Mouse (Mus musculus): ENCODE results near the gene Clec1a. TPM values are rescaled to one million over a fixed set of nuclear protein-coding genes. Genes with fewer than 3 reads are reported as not detected.

The Clec1a gene
- polyA plus RNA-seq, 2 experiments, result 1.3 to 2.5 TPM

GRCm38 (mm10) chr6:129380454-129380853 is 71.3 kb downstream of the Clec1a start:
- no peak overlapping the region for H3K9ac ChIP-seq (ENCODE audit: low read depth, low read length, severe bottlenecking)
- no peaks in the 10 kb centered on the region for H3K27me3 ChIP-seq (ENCODE audit: control insufficient read depth, insufficient read depth, low read length)
- DNase-seq (ENCODE audit: low spot score), result no peak
- H3K4me1 ChIP-seq (ENCODE audit: control insufficient read depth, insufficient read depth, low read length), result no peaks in the 10 kb centered on the region
- no peaks in the 10 kb centered on the region for H3K36me3 ChIP-seq (ENCODE audit: control insufficient read depth, insufficient read depth, low read length)
- WGBS, result 60% methylated on average over 4 of the region's 4 CpGs
- no peak overlapping the region for H3K4me2 ChIP-seq (replicated peaks; ENCODE audit: low read depth, low read length, severe bottlenecking)
- TF ChIP-seq POLR2A (IDR thresholded peaks at IDR 0.05; ENCODE audit: borderline replicate concordance, extremely low read depth, insufficient read depth, insufficient read length), result no peak
- no peaks in the 10 kb centered on the region for H3K9me3 ChIP-seq (ENCODE audit: control insufficient read depth, low read length)
- H3K27ac ChIP-seq (replicated peaks; ENCODE audit: low read depth, low read length), result no peak overlapping the region
- H3K4me3 ChIP-seq (replicated peaks; ENCODE audit: low read length), result no peak overlapping the region
- no peak for ATAC-seq (ENCODE audit: low FRiP score, low read depth)

DNA sequence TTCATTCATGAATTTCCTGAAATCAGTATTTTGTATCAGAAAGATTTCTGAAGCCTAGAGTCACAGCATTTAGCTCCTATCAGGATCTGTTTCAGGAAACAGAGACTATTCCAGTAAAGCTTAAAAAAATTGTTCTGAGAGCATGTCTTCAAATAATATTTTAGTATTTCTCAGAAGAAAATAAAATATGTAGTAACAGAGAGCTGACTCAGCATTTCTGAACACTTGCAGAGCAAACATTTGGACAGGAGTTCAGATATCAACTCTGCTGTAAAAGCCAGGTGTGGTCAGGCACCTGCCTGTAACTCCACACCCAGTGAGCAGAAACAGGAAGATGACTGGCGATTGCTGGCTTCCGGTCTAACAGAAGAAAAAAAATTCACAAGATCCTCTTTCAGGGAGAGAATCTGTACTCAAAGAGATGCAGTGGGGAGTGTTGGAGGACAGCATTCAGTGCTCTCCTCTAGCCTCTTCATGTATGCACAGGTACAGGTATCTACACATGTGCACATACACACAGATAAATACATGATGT is 76.8 kb downstream of the Clec1a start:
- WGBS, result 75% methylated on average over 2 of the region's 2 CpGs
- Histone ChIP-seq H3K4me1 (ENCODE audit: control insufficient read depth, insufficient read depth, low read length) (no peaks in the 10 kb centered on the region), H3K27me3 (ENCODE audit: control insufficient read depth, insufficient read depth, low read length) (no peaks in the 10 kb centered on the region), H3K9me3 (ENCODE audit: control insufficient read depth, low read length) (no peaks in the 10 kb centered on the region), H3K9ac (ENCODE audit: low read depth, low read length, severe bottlenecking) (no peak overlapping the region), H3K36me3 (ENCODE audit: control insufficient read depth, insufficient read depth, low read length) (no peaks in the 10 kb centered on the region), H3K27ac (replicated peaks; ENCODE audit: low read depth, low read length) (no peak overlapping the region), H3K4me2 (replicated peaks; ENCODE audit: low read depth, low read length, severe bottlenecking) (no peak overlapping the region), H3K4me3 (replicated peaks; ENCODE audit: low read length) (no peak overlapping the region)
- no peak for ATAC-seq (ENCODE audit: low FRiP score, low read depth)
- no peak for TF ChIP-seq POLR2A (IDR thresholded peaks at IDR 0.05; ENCODE audit: borderline replicate concordance, extremely low read depth, insufficient read depth, insufficient read length)
- no peak for DNase-seq (ENCODE audit: low spot score)

Other genes with a start within 250 kb of the Clec1a start
- gene Cd69, start 176.6 kb downstream of the Clec1a start, polyA plus RNA-seq (2012; rRNA removed), result 0.13 and 0.17 TPM in 2 replicates
- gene Cd69, start 176.6 kb downstream of the Clec1a start, polyA plus RNA-seq (2014; fragmentation: Nextera tagmentation; extraction: Ambion mirVana), result 0.39 and 0.46 TPM in 2 replicates
- not detected in 2 replicates for gene 4922502D21Rik, start 120.2 kb downstream of the Clec1a start, polyA plus RNA-seq (2012; rRNA removed)
- gene 4922502D21Rik, start 120.2 kb downstream of the Clec1a start, polyA plus RNA-seq (2014; fragmentation: Nextera tagmentation; extraction: Ambion mirVana), result not detected in 2 replicates
- 0.69 and 1.1 TPM in 2 replicates for gene Clec12a, start 109.3 kb downstream of the Clec1a start, polyA plus RNA-seq (2012; rRNA removed)
- 1.5 and 1.9 TPM in 2 replicates for gene Clec12a, start 109.3 kb downstream of the Clec1a start, polyA plus RNA-seq (2014; fragmentation: Nextera tagmentation; extraction: Ambion mirVana)
- 0.06 and 0.14 TPM in 2 replicates for gene Clec12b, start 66.1 kb downstream of the Clec1a start, polyA plus RNA-seq (2012; rRNA removed)
- not detected in 2 replicates for gene Clec12b, start 66.1 kb downstream of the Clec1a start, polyA plus RNA-seq (2014; fragmentation: Nextera tagmentation; extraction: Ambion mirVana)
- gene Clec1b, start 54.7 kb downstream of the Clec1a start, polyA plus RNA-seq (2012; rRNA removed), result 0.59 and 0.78 TPM in 2 replicates
- gene Clec1b, start 54.7 kb downstream of the Clec1a start, polyA plus RNA-seq (2014; fragmentation: Nextera tagmentation; extraction: Ambion mirVana), result 1.2 and 1.3 TPM in 2 replicates
- gene Clec9a, start 43.1 kb downstream of the Clec1a start, polyA plus RNA-seq (2012; rRNA removed), result 0.08 and 0.13 TPM in 2 replicates
- 0.07 and 0.19 TPM in 2 replicates for gene Clec9a, start 43.1 kb downstream of the Clec1a start, polyA plus RNA-seq (2014; fragmentation: Nextera tagmentation; extraction: Ambion mirVana)
- 0.04 and 0.10 TPM in 2 replicates for gene Olr1, start 55.2 kb upstream of the Clec1a start, polyA plus RNA-seq (2012; rRNA removed)
- not detected in 2 replicates for gene Olr1, start 55.2 kb upstream of the Clec1a start, polyA plus RNA-seq (2014; fragmentation: Nextera tagmentation; extraction: Ambion mirVana)
- gene Tmem52b, start 60.6 kb upstream of the Clec1a start, polyA plus RNA-seq (2012; rRNA removed), result not detected in 2 replicates
- not detected in 2 replicates for gene Tmem52b, start 60.6 kb upstream of the Clec1a start, polyA plus RNA-seq (2014; fragmentation: Nextera tagmentation; extraction: Ambion mirVana)
- gene Gabarapl1, start 81.2 kb upstream of the Clec1a start, polyA plus RNA-seq (2012; rRNA removed), result 45.0 and 46.6 TPM in 2 replicates
- gene Gabarapl1, start 81.2 kb upstream of the Clec1a start, polyA plus RNA-seq (2014; fragmentation: Nextera tagmentation; extraction: Ambion mirVana), result 15.9 and 18.0 TPM in 2 replicates
- gene Klre1, start 125.9 kb upstream of the Clec1a start, polyA plus RNA-seq (2012; rRNA removed), result 0.03 and 0.05 TPM in 2 replicates
- gene Klre1, start 125.9 kb upstream of the Clec1a start, polyA plus RNA-seq (2014; fragmentation: Nextera tagmentation; extraction: Ambion mirVana), result not detected in 2 replicates
- gene Klrd1, start 139.8 kb upstream of the Clec1a start, polyA plus RNA-seq (2012; rRNA removed), result 0.19 and 0.24 TPM in 2 replicates
- 0.28 TPM in 1 of 2 replicates, not detected in the other for gene Klrd1, start 139.8 kb upstream of the Clec1a start, polyA plus RNA-seq (2014; fragmentation: Nextera tagmentation; extraction: Ambion mirVana)
- gene Klrk1, start 171.9 kb upstream of the Clec1a start, polyA plus RNA-seq (2012; rRNA removed), result not detected in 2 replicates
- 0.30 TPM in 1 of 2 replicates, not detected in the other for gene Klrk1, start 171.9 kb upstream of the Clec1a start, polyA plus RNA-seq (2014; fragmentation: Nextera tagmentation; extraction: Ambion mirVana)
- gene Klrc3, start 191.3 kb upstream of the Clec1a start, polyA plus RNA-seq (2012; rRNA removed), result not detected in 2 replicates
- not detected in 2 replicates for gene Klrc3, start 191.3 kb upstream of the Clec1a start, polyA plus RNA-seq (2014; fragmentation: Nextera tagmentation; extraction: Ambion mirVana)
- not detected in 2 replicates for gene Klrc2, start 208.7 kb upstream of the Clec1a start, polyA plus RNA-seq (2012; rRNA removed)
- not detected in 2 replicates for gene Klrc2, start 208.7 kb upstream of the Clec1a start, polyA plus RNA-seq (2014; fragmentation: Nextera tagmentation; extraction: Ambion mirVana)
- gene Klrc1, start 227.0 kb upstream of the Clec1a start, polyA plus RNA-seq (2012; rRNA removed), result not detected in 2 replicates
- not detected in 2 replicates for gene Klrc1, start 227.0 kb upstream of the Clec1a start, polyA plus RNA-seq (2014; fragmentation: Nextera tagmentation; extraction: Ambion mirVana)